Mouse (Mus musculus) erythroblast, embryonic 14.5 days (primary cell): Measurements from ENCODE around the gene C2cd4a.

Source experiments
- GATA1 ChIP-seq: IDR thresholded peaks from 2 replicates; pipeline ENCODE4 v1.6.1; 2012; ENCODE audit warnings: low read length, inconsistent platforms, mixed read lengths
- TAL1 ChIP-seq: IDR thresholded peaks from 3 replicates; pipeline ENCODE4 v1.6.1; 2012; ENCODE audit warnings: low read length, inconsistent platforms, mixed read lengths

GRCm38 (mm10) chr9:67807000-67807399, 25.1 kb downstream of the C2cd4a start:
- TF ChIP-seq GATA1 (no peak), TAL1 (no peak)
